Mouse (Mus musculus) adrenal gland, postnatal 4 days (tissue): ENCODE data around the gene Abca7. TPM values are rescaled to one million over a fixed set of nuclear protein-coding genes. Genes with fewer than 3 reads are reported as not detected.

ENCODE experiments used
- DNase-seq, 2 experiments: peaks; one replicate each; pipeline ENCODE4 v3.0.0; 2021 to 2022; ENCODE audit warnings: low spot score in 2 of 2, mixed read lengths in 2 of 2
- total RNA-seq, 2 experiments: library from RNA; stranded (reverse); gene quantifications; 2 replicates each; pipeline ENCODE4 v1.2.3; 2021

Gene Abca7
- total RNA-seq, 2 experiments from 2014 or later = 21.9 to 23.0 TPM

DNA sequence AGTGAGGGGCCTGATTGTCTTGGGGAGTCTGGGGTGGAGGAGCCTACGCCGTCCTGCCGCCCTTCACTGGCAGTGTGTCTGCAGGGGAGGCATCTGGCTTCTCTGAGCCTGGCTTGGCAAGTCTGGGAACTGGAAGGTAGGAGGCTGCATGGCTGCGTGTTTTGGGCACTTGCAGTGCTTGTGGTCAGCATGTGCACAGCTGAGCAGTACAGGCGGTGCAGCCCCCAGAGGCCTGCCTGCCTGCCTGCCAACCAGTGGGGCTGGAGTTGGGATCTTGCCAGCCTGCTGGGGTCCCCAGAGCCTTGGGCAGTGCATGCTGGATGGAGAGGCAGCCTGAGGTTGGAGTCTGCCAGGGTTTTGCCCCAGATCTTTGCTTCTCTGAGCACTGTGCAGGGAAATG is 66.8 kb downstream of the Abca7 start:
- DNase-seq = no peak

DNA sequence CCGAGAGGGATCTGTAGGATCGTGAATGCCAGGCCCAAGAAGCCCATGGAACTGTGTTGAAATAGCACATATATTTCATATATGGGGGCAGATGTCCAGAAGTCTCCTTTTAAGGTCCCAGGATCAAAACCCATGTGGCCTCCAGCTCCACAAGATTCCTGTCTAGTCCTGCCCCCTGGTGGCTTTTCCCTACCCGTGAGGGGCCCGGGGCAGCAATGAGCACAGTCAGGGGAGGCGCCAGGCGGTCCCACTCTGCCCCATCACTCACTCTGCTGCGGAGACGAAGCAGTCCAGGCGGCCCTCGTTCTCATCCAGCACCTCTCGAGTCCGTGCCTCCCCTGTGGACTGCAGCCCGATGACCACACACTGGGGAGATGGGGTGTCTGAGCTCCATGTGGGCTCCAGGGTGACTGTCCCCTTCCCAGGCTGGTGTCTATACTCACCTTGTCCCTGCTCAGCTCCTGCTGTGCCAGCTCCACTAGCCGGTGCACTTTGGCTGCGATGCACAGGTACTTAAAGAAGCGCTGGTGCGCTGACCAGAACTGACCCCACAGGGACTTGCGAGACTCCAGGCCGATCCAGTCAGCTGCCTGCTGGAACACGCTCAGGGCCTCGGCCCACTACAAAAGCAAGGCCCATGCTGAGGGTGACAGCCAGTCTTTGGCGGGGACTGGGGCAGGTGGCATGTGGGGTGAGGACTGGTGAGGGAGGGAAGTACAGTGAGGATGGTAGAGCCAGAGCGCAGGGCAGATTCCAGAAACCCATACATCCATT is 67.8 kb downstream of the Abca7 start:
- DNase-seq = no peak

Other genes starting within 250 kb of the Abca7 start
- 10 to 100 TPM; 61.2 to 68.6 TPM for gene Polrmt, start 249.9 kb upstream of the Abca7 start, total RNA-seq
- gene Fgf22, start 241.4 kb upstream of the Abca7 start, total RNA-seq = not detected
- 10 to 100 TPM; 60.7 to 61.7 TPM for gene Rnf126, start 229.5 kb upstream of the Abca7 start, total RNA-seq
- 1 to 10 TPM; 6.7 to 7.1 TPM for gene Fstl3, start 219.2 kb upstream of the Abca7 start, total RNA-seq
- gene Prss57, start 205.5 kb upstream of the Abca7 start, total RNA-seq = under 1 TPM; 0.11 to 0.71 TPM
- 100 to 1,000 TPM in 1 of 2 experiments, 10 to 100 TPM in 1; 91.8 to 119 TPM for gene Palm, start 202.9 kb upstream of the Abca7 start, total RNA-seq
- 1 to 10 TPM in 1 of 2 experiments, under 1 TPM in 1; 0.20 to 4.2 TPM for gene Misp, start 175.5 kb upstream of the Abca7 start, total RNA-seq
- gene Ptbp1, start 142.1 kb upstream of the Abca7 start, total RNA-seq = 100 to 1,000 TPM; 344 to 389 TPM
- 1 to 10 TPM; 2.2 to 7.0 TPM for gene Prtn3, start 122.0 kb upstream of the Abca7 start, total RNA-seq
- 10 to 100 TPM in 1 of 2 experiments, 1 to 10 TPM in 1; 8.6 to 14.8 TPM for gene Plppr3, start 121.9 kb upstream of the Abca7 start, total RNA-seq
- 1 to 10 TPM in 1 of 2 experiments, under 1 TPM in 1; 0.92 to 5.7 TPM for gene Elane, start 110.2 kb upstream of the Abca7 start, total RNA-seq
- 10 to 100 TPM; 13.7 to 25.6 TPM for gene Cfd, start 105.6 kb upstream of the Abca7 start, total RNA-seq
- gene Med16, start 87.6 kb upstream of the Abca7 start, total RNA-seq = 10 to 100 TPM; 64.1 to 64.7 TPM
- not detected for gene Gm26602, start 85.6 kb upstream of the Abca7 start, total RNA-seq
- 1 to 10 TPM in 1 of 2 experiments, under 1 TPM in 1; 0.87 to 1.6 TPM for gene Kiss1r, start 79.5 kb upstream of the Abca7 start, total RNA-seq
- 100 to 1,000 TPM; 119 to 133 TPM for gene R3hdm4, start 75.3 kb upstream of the Abca7 start, total RNA-seq
- gene Arid3a, start 69.5 kb upstream of the Abca7 start, total RNA-seq = 10 to 100 TPM; 12.6 to 15.9 TPM
- 10 to 100 TPM; 42.6 to 45.3 TPM for gene Wdr18, start 36.3 kb upstream of the Abca7 start, total RNA-seq
- gene Grin3b, start 25.8 kb upstream of the Abca7 start, total RNA-seq = under 1 TPM; 0.25 to 0.39 TPM
- gene Tmem259, start 12.2 kb upstream of the Abca7 start, total RNA-seq = 100 to 1,000 TPM; 146 to 147 TPM
- gene Cnn2, start 7.9 kb upstream of the Abca7 start, total RNA-seq = 10 to 100 TPM; 40.9 to 48.7 TPM
- 1 to 10 TPM; 7.1 to 8.5 TPM for gene Arhgap45, start 20.2 kb downstream of the Abca7 start, total RNA-seq
- gene Polr2e, start 43.3 kb downstream of the Abca7 start, total RNA-seq = 100 to 1,000 TPM; 103 to 112 TPM
- gene Gpx4, start 50.7 kb downstream of the Abca7 start, total RNA-seq = 100 to 1,000 TPM; 576 to 622 TPM
- gene Sbno2, start 109.1 kb downstream of the Abca7 start, total RNA-seq = 10 to 100 TPM; 51.7 to 53.2 TPM
- gene Stk11, start 119.3 kb downstream of the Abca7 start, total RNA-seq = 100 to 1,000 TPM; 130 to 139 TPM
- 100 to 1,000 TPM; 401 to 425 TPM for gene Atp5d, start 142.1 kb downstream of the Abca7 start, total RNA-seq
- 10 to 100 TPM; 49.1 to 72.7 TPM for gene Cbarp, start 144.3 kb downstream of the Abca7 start, total RNA-seq
- gene Midn, start 151.8 kb downstream of the Abca7 start, total RNA-seq = 100 to 1,000 TPM; 113 to 124 TPM
- 100 to 1,000 TPM; 296 to 322 TPM for gene Cirbp, start 169.5 kb downstream of the Abca7 start, total RNA-seq
- gene 1600002K03Rik, start 176.4 kb downstream of the Abca7 start, total RNA-seq = 1 to 10 TPM; 7.5 to 8.8 TPM
- gene Efna2, start 183.0 kb downstream of the Abca7 start, total RNA-seq = 1 to 10 TPM; 6.5 to 7.5 TPM
- 10 to 100 TPM; 48.9 to 50.4 TPM for gene Mum1, start 229.9 kb downstream of the Abca7 start, total RNA-seq